Mouse (Mus musculus) forebrain, embryonic 16.5 days (tissue): Measurements from ENCODE around the gene Tomm40l. TPM values are rescaled to one million over a fixed set of nuclear protein-coding genes. Genes with fewer than 3 reads are reported as not detected.
A peak's percentile ranks its signal among the peaks of the same experiment; 100 is the strongest.

Experiments used
- ATAC-seq: fragments of 200-750 bp; cut with Nextera tagmentation; 2 replicates; pipeline ENCODE4 v1.8.0; 2017; ENCODE audit warnings: mild to moderate bottlenecking, moderate library complexity
- H3K27ac ChIP-seq: fragments of 300-500 bp; sonication (generic); 2 replicates; pipeline ENCODE4 v1.5.1; 2014; ENCODE audit warnings: low read length, control low read depth
- H3K27me3 ChIP-seq: fragments of 300-500 bp; sonication (generic); replicated peaks from 2 replicates; pipeline ENCODE4 v1.6.1; 2014; ENCODE audit warnings: low read length; ENCODE audit not compliant: control insufficient read depth, insufficient read depth
- H3K36me3 ChIP-seq: fragments of 300-500 bp; sonication (generic); 2 replicates; pipeline ENCODE4 v1.6.1; 2014; ENCODE audit not compliant: control insufficient read depth, insufficient read depth
- H3K4me1 ChIP-seq: fragments of 300-500 bp; sonication (generic); replicated peaks from 2 replicates; pipeline ENCODE4 v1.6.1; 2014; ENCODE audit warnings: low read length; ENCODE audit not compliant: control insufficient read depth, insufficient read depth
- H3K4me2 ChIP-seq: fragments of 300-500 bp; sonication (generic); 2 replicates; pipeline ENCODE4 v1.6.1; 2014; ENCODE audit warnings: mild to moderate bottlenecking, low read length, control low read depth
- H3K4me3 ChIP-seq: fragments of 300-500 bp; sonication (generic); replicated peaks from 2 replicates; pipeline ENCODE4 v1.5.1; 2014; ENCODE audit warnings: mild to moderate bottlenecking, low read length, control low read depth
- H3K9ac ChIP-seq: fragments of 300-500 bp; sonication (generic); replicated peaks from 2 replicates; pipeline ENCODE4 v1.6.1; 2014; ENCODE audit warnings: low read depth, low read length, control low read depth
- H3K9me3 ChIP-seq: fragments of 300-500 bp; sonication (generic); 2 replicates; pipeline ENCODE4 v1.6.1; 2016; ENCODE audit warnings: low read length; ENCODE audit not compliant: control insufficient read depth
- WGBS: fragments of 180-500 bp; shearing (Covaris S2); extraction: QIAGEN DNeasy Blood & Tissue Kit; methylation state at CpG from one replicate; pipeline ENCODE4 v1.1.7; 2014; 5-methylcytosine and 5-hydroxymethylcytosine counted together
- polyA plus RNA-seq: library from polyadenylated mRNA; unstranded; fragments of >200 nt; fragmentation: Nextera tagmentation; extraction: Ambion mirVana; gene quantifications from 2 replicates; pipeline ENCODE4 v1.2.1, GENCODE M21; 2015

Gene Tomm40l
- polyA plus RNA-seq, 1 experiment from 2014 or later = 54.8 TPM

DNA sequence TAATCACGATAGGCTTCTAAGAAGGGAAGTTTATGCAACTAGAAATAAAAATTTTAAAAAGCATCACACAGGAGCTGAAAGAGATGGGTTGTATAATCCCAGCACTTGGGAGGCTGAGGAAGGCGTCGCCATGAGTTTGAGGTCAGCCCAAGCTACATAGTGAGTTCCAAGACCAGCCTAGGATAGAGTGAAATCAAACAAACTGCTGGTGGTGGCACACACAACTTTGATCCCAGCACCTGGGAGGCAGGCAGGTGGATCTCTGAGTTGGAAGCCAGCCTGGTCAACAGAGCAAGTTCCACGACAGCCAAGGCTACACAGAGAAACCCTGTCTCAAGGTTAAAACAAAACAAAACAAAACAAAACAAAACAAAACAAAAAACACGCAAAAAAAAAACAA, 10.0 kb upstream of the Tomm40l start:
- Histone ChIP-seq H3K4me1 (no peaks in the 10 kb centered on the region), H3K4me3 (no peak overlapping the region), H3K9ac (no peak overlapping the region), H3K4me2 (no peak overlapping the region), H3K36me3 (peaks cover 12% of the 10 kb centered on the region), H3K27me3 (no peaks in the 10 kb centered on the region), H3K9me3 (no peaks in the 10 kb centered on the region), H3K27ac (no peak overlapping the region)
- 87% methylated on average over 5 of the region's 5 CpGs for WGBS
- no peak for ATAC-seq

DNA sequence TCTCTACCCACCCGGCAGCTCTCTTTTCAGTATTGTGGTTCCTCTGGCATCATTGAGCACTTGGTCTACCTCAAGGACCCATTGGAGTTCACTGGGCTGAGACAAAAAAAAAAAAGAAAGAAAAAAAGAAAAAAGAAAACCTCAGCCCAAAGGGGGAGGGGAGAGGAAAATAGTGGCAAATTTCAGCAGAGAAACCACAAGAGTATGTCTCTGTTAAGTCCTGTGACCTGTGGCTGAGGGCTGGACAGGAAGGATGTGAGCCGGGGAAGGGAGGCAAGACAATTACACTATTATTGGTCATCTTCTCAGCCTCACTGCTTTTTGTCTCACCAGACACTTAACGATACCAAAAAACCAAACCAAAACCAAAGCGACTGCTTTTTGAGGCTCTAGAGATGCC, 9.5 kb upstream of the Tomm40l start:
- Histone ChIP-seq H3K4me3 (no peak overlapping the region), H3K27ac (no peak overlapping the region), H3K27me3 (no peaks in the 10 kb centered on the region), H3K9me3 (no peaks in the 10 kb centered on the region), H3K4me1 (no peaks in the 10 kb centered on the region), H3K4me2 (no peak overlapping the region), H3K36me3 (peaks cover 8% of the 10 kb centered on the region; the same call in 1 of the 2 replicates), H3K9ac (no peak overlapping the region)
- no peak for ATAC-seq
- 72% methylated on average over 4 of the region's 4 CpGs for WGBS

DNA sequence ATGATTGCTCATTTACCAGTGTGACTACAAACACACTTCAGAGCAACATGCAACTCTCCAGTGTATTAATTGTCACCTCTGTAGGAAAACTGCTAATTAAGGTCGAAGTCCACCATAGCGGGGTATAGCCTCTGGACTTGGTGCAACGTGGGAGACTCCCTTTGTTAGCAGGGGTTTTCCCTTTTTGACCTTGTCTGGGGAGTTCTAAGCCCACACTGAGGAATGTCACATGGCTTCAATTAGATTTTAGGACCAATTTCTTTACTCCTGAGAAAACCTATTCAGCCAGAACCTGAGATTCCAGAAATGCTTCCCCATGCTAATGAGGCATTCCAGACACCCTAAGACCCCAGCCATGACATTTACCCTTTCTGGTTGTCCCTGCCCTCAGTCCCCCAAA, 7.9 kb upstream of the Tomm40l start:
- Histone ChIP-seq H3K9me3 (no peaks in the 10 kb centered on the region), H3K4me3 (no peak overlapping the region), H3K27ac (no peak overlapping the region), H3K4me2 (no peak overlapping the region), H3K4me1 (no peaks in the 10 kb centered on the region), H3K36me3 (peaks cover 2% of the 10 kb centered on the region; the same call in 1 of the 2 replicates), H3K27me3 (no peaks in the 10 kb centered on the region), H3K9ac (no peak overlapping the region)
- 28% methylated on average over 3 of the region's 3 CpGs for WGBS
- no peak for ATAC-seq

DNA sequence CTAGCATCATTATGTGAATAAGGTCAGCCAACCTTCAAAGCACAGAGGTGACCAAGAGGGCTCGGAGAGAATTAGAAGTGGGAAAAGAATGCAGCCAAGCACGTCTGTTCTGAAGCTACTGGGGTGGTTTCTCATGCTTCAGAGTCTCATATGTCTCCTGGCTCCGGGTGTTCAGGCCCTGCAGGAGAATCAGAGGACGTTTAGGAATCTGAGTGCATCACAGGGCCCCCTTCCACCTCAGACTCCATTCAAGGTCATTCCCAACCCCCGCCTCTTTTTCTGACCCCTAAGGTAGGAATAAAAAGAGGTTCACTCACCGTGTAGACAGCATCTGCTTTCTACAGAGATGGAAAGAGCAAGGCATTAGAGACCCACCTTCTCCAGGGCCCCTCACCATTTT, 7.4 kb upstream of the Tomm40l start:
- whole genome bisulfite sequencing = 43% methylated on average over 6 of the region's 6 CpGs
- Histone ChIP-seq H3K27me3 (no peaks in the 10 kb centered on the region), H3K9me3 (no peaks in the 10 kb centered on the region), H3K9ac (no peak overlapping the region), H3K36me3 (peaks cover 2% of the 10 kb centered on the region; the same call in 1 of the 2 replicates), H3K4me1 (no peaks in the 10 kb centered on the region), H3K4me3 (no peak overlapping the region), H3K27ac (no peak overlapping the region), H3K4me2 (no peak overlapping the region)
- no peak for ATAC-seq

GRCm38 (mm10) chr1:171227879-171228278, 5.6 kb upstream of the Tomm40l start:
- no peaks in the 10 kb centered on the region for H3K36me3 ChIP-seq
- no peak for ATAC-seq
- 84% methylated on average over 1 of the region's 1 CpGs for WGBS

GRCm38 (mm10) chr1:171226780-171227179, 4.5 kb upstream of the Tomm40l start:
- Histone ChIP-seq H3K4me1 (peaks cover 4% of the 10 kb centered on the region; the same call in 1 of the 2 replicates), H3K27ac (no peak overlapping the region), H3K9me3 (no peaks in the 10 kb centered on the region), H3K36me3 (no peaks in the 10 kb centered on the region), H3K4me2 (no peak overlapping the region), H3K27me3 (no peaks in the 10 kb centered on the region), H3K9ac (no peak overlapping the region), H3K4me3 (no peak overlapping the region)
- no peak for ATAC-seq
- 29% methylated on average over 4 of the region's 4 CpGs for WGBS

More at GRCm38 (mm10) chr1:171227879-171228278, 5.6 kb upstream of the Tomm40l start:
- Histone ChIP-seq H3K9ac (no peak overlapping the region), H3K27ac (no peak overlapping the region), H3K4me3 (no peak overlapping the region), H3K4me1 (0 out of 2 replicates have a peak, but pooled peaks cover 2% of the 10 kb centered on the region), H3K27me3 (no peaks in the 10 kb centered on the region), H3K9me3 (no peaks in the 10 kb centered on the region), H3K4me2 (no peak overlapping the region)

DNA sequence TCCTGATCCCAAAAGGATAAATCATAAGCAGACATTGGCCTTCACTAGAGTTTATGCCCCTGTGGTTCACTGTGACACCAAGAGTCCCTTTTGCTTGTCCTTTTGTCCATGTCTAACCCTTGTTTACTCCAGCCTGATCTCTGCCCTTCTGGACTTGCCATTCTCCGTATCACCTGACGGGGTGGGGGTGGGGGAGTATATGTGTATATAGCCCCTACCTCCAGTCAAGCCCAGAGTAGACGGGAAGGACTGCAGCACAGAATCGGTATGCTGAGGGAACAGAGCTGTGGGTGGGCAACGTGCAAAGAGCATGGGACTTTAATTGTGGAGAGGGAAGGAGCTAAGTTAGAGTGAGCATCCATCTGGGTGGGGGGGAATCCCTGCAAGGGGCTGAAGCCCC, 2.5 kb upstream of the Tomm40l start, which contains the start of gene Apoa2:
Gene Apoa2 (plus strand): TSS at position 198 of the 400 bp plus-strand sequence.
- Histone ChIP-seq H3K9me3 (no peaks in the 10 kb centered on the region), H3K4me1 (peaks cover 13% of the 10 kb centered on the region), H3K27ac (no peak within 1 kb of the TSS), H3K36me3 (no peaks in the 10 kb centered on the region), H3K9ac (no peak within 1 kb of the TSS), H3K27me3 (no peaks in the 10 kb centered on the region), H3K4me3 (no peak within 1 kb of the TSS), H3K4me2 (no peak within 1 kb of the TSS)
- whole genome bisulfite sequencing = 79% methylated on average over 5 of the region's 5 CpGs
- no peak for ATAC-seq

DNA sequence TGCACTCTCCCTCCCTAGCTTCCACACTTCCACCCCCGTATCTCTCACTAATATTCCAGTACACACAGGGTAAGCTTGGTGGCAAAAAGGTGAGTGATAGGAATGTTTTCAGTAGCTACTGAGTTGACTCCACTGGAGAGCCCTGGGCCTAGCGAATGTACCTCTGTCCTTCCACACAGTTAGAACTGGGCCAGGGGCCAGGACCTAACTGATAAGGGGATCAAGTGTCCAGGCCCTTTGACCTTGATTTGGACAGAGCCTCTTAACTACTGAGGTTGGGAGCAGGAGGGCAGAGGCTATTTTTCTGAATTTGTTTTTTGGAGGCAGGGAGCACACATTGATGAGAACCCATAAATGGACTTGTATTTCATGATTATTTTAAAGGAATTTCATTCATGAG, 1.5 kb upstream of the Tomm40l start:
- no peaks in the 10 kb centered on the region for H3K9me3 ChIP-seq
- H3K4me3 ChIP-seq = no peak overlapping the region
- ATAC-seq = no peak
- H3K27ac ChIP-seq = no peak overlapping the region
- H3K9ac ChIP-seq = no peak overlapping the region
- no peaks in the 10 kb centered on the region for H3K27me3 ChIP-seq
- H3K36me3 ChIP-seq = no peaks in the 10 kb centered on the region
- H3K4me1 ChIP-seq = peaks cover 13% of the 10 kb centered on the region
- WGBS = 92% methylated on average over 2 of the region's 2 CpGs
- H3K4me2 ChIP-seq = no peak overlapping the region

- Histone ChIP-seq H3K36me3 (peaks cover 2% of the 10 kb centered on the region; the same call in 1 of the 2 replicates), H3K27me3 (no peaks in the 10 kb centered on the region), H3K9me3 (no peaks in the 10 kb centered on the region), H3K4me2 (peak overlapping the region; percentile 37), H3K4me1 (peaks cover 13% of the 10 kb centered on the region), H3K27ac (peak overlapping the region; percentile 5; the same call in 1 of the 2 replicates), H3K4me3 (peak overlapping the region; percentile 54; the same call in 1 of the 2 replicates), H3K9ac (no peak overlapping the region)
- no peak for ATAC-seq
- 84% methylated on average over 6 of the region's 6 CpGs for WGBS
Measured at GRCm38 (mm10) chr1:171223168-171223567, 854 bp upstream of the Tomm40l start.
